Mouse (Mus musculus): Measurements from ENCODE around the gene Med23. TPM values are rescaled to one million over a fixed set of nuclear protein-coding genes. Genes with fewer than 3 reads are reported as not detected.

Gene Med23
- polyA plus RNA-seq (2015; fragmentation: Nextera tagmentation; extraction: Ambion mirVana), result 5.9 and 7.7 TPM in 2 replicates

DNA sequence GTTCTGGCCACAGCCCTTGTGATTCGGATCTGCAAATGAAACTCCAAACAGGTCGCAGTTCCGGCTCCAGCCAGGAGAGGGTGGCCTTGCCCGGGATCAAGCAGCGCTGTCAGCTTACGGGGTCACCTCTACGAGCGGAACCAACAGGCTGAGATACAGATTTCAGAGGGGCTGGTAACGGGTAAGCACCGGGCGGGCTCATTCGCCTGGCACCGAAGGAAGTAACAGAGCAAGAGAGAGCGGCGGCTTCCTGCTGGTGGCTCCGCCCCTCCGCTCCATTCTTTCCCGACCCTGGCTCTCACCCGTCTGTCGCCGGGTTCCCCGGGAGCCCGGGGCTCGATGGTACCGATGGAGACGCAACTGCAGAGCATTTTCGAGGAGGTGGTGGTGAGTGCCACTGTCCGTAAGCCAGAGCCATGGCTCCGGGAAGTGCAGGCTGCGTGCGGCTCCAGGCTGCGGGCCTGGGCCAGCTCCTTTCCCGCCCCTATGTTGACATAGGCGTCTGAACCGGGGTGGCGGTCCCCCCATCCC, at the start of gene Med23:
TSS of gene Med23 (plus strand) at position 227 of the 531 bp plus-strand sequence.

DNA sequence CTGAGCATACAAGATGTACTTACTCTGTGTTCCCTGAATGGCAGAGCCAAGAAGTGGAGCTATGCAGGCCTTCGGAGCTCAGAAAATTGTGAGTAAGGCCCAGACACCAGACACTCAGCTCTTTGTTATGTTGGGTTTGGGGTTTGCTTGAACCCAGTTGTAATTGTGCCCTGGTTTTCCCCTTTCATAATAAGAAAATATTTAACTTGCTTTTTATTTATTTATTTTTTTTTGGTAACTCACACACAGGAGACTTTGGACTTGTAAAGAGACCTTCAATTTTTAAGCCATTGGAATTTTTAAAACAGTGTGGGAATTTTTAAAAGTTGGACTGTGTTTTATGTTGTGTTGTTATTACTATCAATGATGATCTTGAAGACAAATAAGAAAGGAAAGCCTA, 27.1 kb upstream of the Med23 start, which contains the start of gene Enpp3:
TSS of gene Enpp3 (minus strand) at position 148 of the 400 bp plus-strand sequence.

GRCm38 (mm10) chr10:24926962-24927720, 57.4 kb downstream of the Med23 start, which contains the start of gene Arg1:
Gene Arg1, minus strand, starts transcription at chr10:24927484.

Small RNAs within 50 kb of the gene (microRNA-seq; reads per million reads assigned to microRNA genes)
- 0 reads per million in 2 experiments for gene Mir6905

Other genes starting within 250 kb of the Med23 start
- gene Enpp1, start 157.8 kb upstream of the Med23 start, polyA plus RNA-seq (2015; fragmentation: Nextera tagmentation; extraction: Ambion mirVana), result 1.8 and 2.5 TPM in 2 replicates
- 5.2 and 6.6 TPM in 2 replicates for gene Enpp3, start 27.2 kb upstream of the Med23 start, polyA plus RNA-seq (2015; fragmentation: Nextera tagmentation; extraction: Ambion mirVana)
- 1.2 TPM in 2 replicates for gene Arg1, start 57.5 kb downstream of the Med23 start, polyA plus RNA-seq (2015; fragmentation: Nextera tagmentation; extraction: Ambion mirVana)

Data from skeletal muscle tissue, postnatal 0 days (tissue).